Mouse (Mus musculus) G1E-ER4 (cell line): ENCODE results near the gene Cdh26. TPM values are rescaled to one million over a fixed set of nuclear protein-coding genes. Genes with fewer than 3 reads are reported as not detected.

Experiments used
- GATA1 ChIP-seq: IDR thresholded peaks from one replicate; pipeline ENCODE4 v1.8.0; 2012; ENCODE audit warnings: low read length, inconsistent platforms
- polyA plus RNA-seq: library from polyadenylated mRNA; stranded (reverse); fragments of >175 nt; gene quantifications from 2 replicates; pipeline ENCODE4 v1.2.3, GENCODE M21; 2012

Cdh26 gene
- polyA plus RNA-seq, 1 experiment, result not detected

- no peak for TF ChIP-seq GATA1
These were observed 92.5 kb downstream of the Cdh26 start for GRCm38 (mm10) chr2:178522786-178523185.

DNA sequence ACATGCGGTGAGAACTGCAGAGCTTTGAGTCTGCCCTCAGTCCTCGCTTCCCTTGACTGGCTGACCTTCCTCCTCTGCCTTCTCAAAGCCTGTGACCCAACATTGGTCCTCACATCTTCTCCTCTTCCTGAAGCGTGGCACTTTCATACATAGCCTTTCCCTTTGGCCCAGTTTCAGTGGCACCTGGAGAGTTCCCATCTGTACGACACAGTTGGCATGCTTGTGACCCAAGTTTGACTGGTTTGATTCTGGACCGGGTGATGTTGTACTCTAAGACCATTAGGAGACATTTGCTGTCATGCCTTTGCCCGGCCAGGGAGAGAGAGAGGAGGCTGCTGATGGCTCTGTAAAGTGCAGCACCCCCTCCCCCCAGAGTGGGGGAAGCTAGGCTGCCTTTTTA lies 96.4 kb downstream of the Cdh26 start:
- TF ChIP-seq GATA1, result no peak

DNA sequence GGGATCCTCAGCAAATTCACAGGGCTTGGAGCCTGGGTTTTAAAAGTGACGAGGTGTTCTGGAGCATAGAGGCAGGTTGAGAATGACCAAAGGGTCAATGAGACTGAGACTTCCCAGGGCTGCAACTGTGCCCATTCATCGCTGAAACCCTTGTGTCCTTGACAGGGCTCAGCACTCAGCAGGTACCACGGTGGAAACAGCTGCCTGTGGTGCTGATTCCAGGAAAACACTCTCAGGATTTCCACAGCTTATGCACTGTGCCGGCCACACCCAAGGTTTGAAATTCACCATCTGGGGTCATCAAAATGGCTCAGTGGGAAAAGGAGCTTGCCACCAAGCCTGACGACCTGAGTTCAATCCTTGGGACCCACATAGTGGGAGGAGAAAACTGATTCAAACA lies 100.9 kb downstream of the Cdh26 start:
- no peak for TF ChIP-seq GATA1

- no peak for TF ChIP-seq GATA1
These were observed 106.2 kb downstream of the Cdh26 start for GRCm38 (mm10) chr2:178536574-178536973.

Other genes starting within 250 kb of the Cdh26 start
- gene Sycp2, start 22.8 kb upstream of the Cdh26 start, polyA plus RNA-seq, result not detected in 2 replicates
- gene Ppp1r3d, start 16.1 kb upstream of the Cdh26 start, polyA plus RNA-seq, result not detected in 2 replicates
- gene Fam217b, start 16.0 kb upstream of the Cdh26 start, polyA plus RNA-seq, result not detected in 2 replicates